Mouse (Mus musculus) activated CD4-positive, CD25-positive, alpha-beta regulatory T cell, adult 4 months (primary cell): ENCODE data around the gene Dnajc11. TPM values are rescaled to one million over a fixed set of nuclear protein-coding genes. Genes with fewer than 3 reads are reported as not detected.

Source experiments
- ATAC-seq: one replicate; pipeline ENCODE4 v1.8.0; 2017
- polyA plus RNA-seq, 2 experiments: library from polyadenylated mRNA; unstranded; fragments of 100-300 nt; shearing (Covaris generic); gene quantifications; one replicate each; pipeline ENCODE4 v1.2.1; 2017

Dnajc11 gene
- polyA plus RNA-seq, 2 experiments from 2014 or later: 27.9 to 31.7 TPM

GRCm38 (mm10) chr4:151932576-151933504, 651 bp upstream of the Dnajc11 start:
- ATAC-seq: peak; percentile 9

- ATAC-seq: no peak
Observed at GRCm38 (mm10) chr4:151934215-151934572, 703 bp downstream of the Dnajc11 start.

- ATAC-seq: no peak
Observed at GRCm38 (mm10) chr4:151937441-151937840, 4.0 kb downstream of the Dnajc11 start.

- no peak for ATAC-seq
Observed at GRCm38 (mm10) chr4:151938089-151938488, 4.6 kb downstream of the Dnajc11 start.

GRCm38 (mm10) chr4:151946211-151946610, 12.7 kb downstream of the Dnajc11 start:
- no peak for ATAC-seq

- no peak for ATAC-seq
Observed at GRCm38 (mm10) chr4:151948497-151949471, 15.3 kb downstream of the Dnajc11 start.

GRCm38 (mm10) chr4:151953209-151953608, 19.7 kb downstream of the Dnajc11 start:
- ATAC-seq: no peak

GRCm38 (mm10) chr4:151955791-151956190, 22.3 kb downstream of the Dnajc11 start:
- no peak for ATAC-seq

- ATAC-seq: no peak
Observed at GRCm38 (mm10) chr4:151957584-151958315, 24.3 kb downstream of the Dnajc11 start.

- no peak for ATAC-seq
Observed at GRCm38 (mm10) chr4:151959849-151960512, 26.5 kb downstream of the Dnajc11 start.

GRCm38 (mm10) chr4:151960513-151960854, 27.0 kb downstream of the Dnajc11 start:
- no peak for ATAC-seq

GRCm38 (mm10) chr4:151962817-151963216, 29.3 kb downstream of the Dnajc11 start:
- ATAC-seq: no peak

- ATAC-seq: no peak
Observed at GRCm38 (mm10) chr4:151968204-151968921, 34.9 kb downstream of the Dnajc11 start.

GRCm38 (mm10) chr4:151972221-151972967, 38.9 kb downstream of the Dnajc11 start:
- ATAC-seq: no peak

GRCm38 (mm10) chr4:151975441-151975840, 42.0 kb downstream of the Dnajc11 start:
- ATAC-seq: no peak

- ATAC-seq: peak; percentile 70
Observed at GRCm38 (mm10) chr4:151977748-151978147, 44.3 kb downstream of the Dnajc11 start.

GRCm38 (mm10) chr4:151980699-151981098, 47.2 kb downstream of the Dnajc11 start:
- no peak for ATAC-seq

GRCm38 (mm10) chr4:151981363-151981762, 47.9 kb downstream of the Dnajc11 start:
- ATAC-seq: peak; percentile 48

- ATAC-seq: no peak
Observed at GRCm38 (mm10) chr4:151983043-151983442, 49.6 kb downstream of the Dnajc11 start.

- no peak for ATAC-seq
Observed at GRCm38 (mm10) chr4:151983560-151983959, 50.1 kb downstream of the Dnajc11 start.

GRCm38 (mm10) chr4:151985886-151986285, 52.4 kb downstream of the Dnajc11 start:
- ATAC-seq: peak; percentile 79
